Mouse (Mus musculus): ENCODE data around the gene Angptl8. TPM values are rescaled to one million over a fixed set of nuclear protein-coding genes. Genes with fewer than 3 reads are reported as not detected.

The Angptl8 gene
- total RNA-seq, 2 experiments from 2014 or later: not detected

Small RNAs within 50 kb of the gene (microRNA-seq; reads per million reads assigned to microRNA genes)
- 9.1 to 9.7 reads per million in 2 experiments for gene Mir7083

Other genes with a start within 250 kb of the Angptl8 start
- gene Timm29, start 242.8 kb upstream of the Angptl8 start, total RNA-seq (2021): 10 to 100 TPM; 54.3 to 56.9 TPM
- gene Yipf2, start 242.7 kb upstream of the Angptl8 start, total RNA-seq (2021): 10 to 100 TPM; 14.7 to 15.9 TPM
- gene Smarca4, start 219.3 kb upstream of the Angptl8 start, total RNA-seq (2021): 100 to 1,000 TPM; 121 to 123 TPM
- gene Ldlr, start 112.0 kb upstream of the Angptl8 start, total RNA-seq (2021): 10 to 100 TPM; 20.2 to 21.0 TPM
- 1 to 10 TPM; 2.1 to 4.0 TPM for gene Spc24, start 75.2 kb upstream of the Angptl8 start, total RNA-seq (2021)
- 1 to 10 TPM; 7.1 to 7.8 TPM for gene Kank2, start 36.8 kb upstream of the Angptl8 start, total RNA-seq (2021)
- 10 to 100 TPM; 24.5 to 24.7 TPM for gene Dock6, start 17.1 kb downstream of the Angptl8 start, total RNA-seq (2021)
- 10 to 100 TPM; 22.6 to 24.2 TPM for gene Rab3d, start 82.7 kb downstream of the Angptl8 start, total RNA-seq (2021)
- 10 to 100 TPM; 13.8 to 14.2 TPM for gene Ccdc159, start 92.0 kb downstream of the Angptl8 start, total RNA-seq (2021)
- 10 to 100 TPM; 35.7 to 37.0 TPM for gene Tmem205, start 92.0 kb downstream of the Angptl8 start, total RNA-seq (2021)
- gene Plppr2, start 101.5 kb downstream of the Angptl8 start, total RNA-seq (2021): 100 to 1,000 TPM; 350 to 352 TPM
- gene Swsap1, start 120.2 kb downstream of the Angptl8 start, total RNA-seq (2021): 10 to 100 TPM; 14.4 to 15.2 TPM
- 1 to 10 TPM; 2.6 to 3.3 TPM for gene Epor, start 128.0 kb downstream of the Angptl8 start, total RNA-seq (2021)
- gene Rgl3, start 153.9 kb downstream of the Angptl8 start, total RNA-seq (2021): 1 to 10 TPM; 1.2 to 1.3 TPM
- gene Ccdc151, start 167.1 kb downstream of the Angptl8 start, total RNA-seq (2021): 1 to 10 TPM; 6.1 to 6.8 TPM
- 100 to 1,000 TPM; 105 to 110 TPM for gene Prkcsh, start 167.3 kb downstream of the Angptl8 start, total RNA-seq (2021)
- gene Elavl3, start 216.5 kb downstream of the Angptl8 start, total RNA-seq (2021): 100 to 1,000 TPM; 176 to 178 TPM
- 1 to 10 TPM; 1.5 to 2.8 TPM for gene Gm49318, start 235.7 kb downstream of the Angptl8 start, total RNA-seq (2021)
- 10 to 100 TPM; 19.4 to 22.7 TPM for gene Zfp653, start 235.9 kb downstream of the Angptl8 start, total RNA-seq (2021)
- 10 to 100 TPM; 42.4 to 45.7 TPM for gene Ecsit, start 249.9 kb downstream of the Angptl8 start, total RNA-seq (2021)